Mouse (Mus musculus): Measurements from ENCODE around the gene Gpr179. TPM values are rescaled to one million over a fixed set of nuclear protein-coding genes. Genes with fewer than 3 reads are reported as not detected.
"Not testable (repeated sequence)": the region's sequence is repeated elsewhere in the genome, so short reads cannot be mapped to it uniquely, and the experiment has no call there.

The Gpr179 gene
- polyA plus RNA-seq, 1 experiment from 2014 or later, result 0.01 TPM

DNA sequence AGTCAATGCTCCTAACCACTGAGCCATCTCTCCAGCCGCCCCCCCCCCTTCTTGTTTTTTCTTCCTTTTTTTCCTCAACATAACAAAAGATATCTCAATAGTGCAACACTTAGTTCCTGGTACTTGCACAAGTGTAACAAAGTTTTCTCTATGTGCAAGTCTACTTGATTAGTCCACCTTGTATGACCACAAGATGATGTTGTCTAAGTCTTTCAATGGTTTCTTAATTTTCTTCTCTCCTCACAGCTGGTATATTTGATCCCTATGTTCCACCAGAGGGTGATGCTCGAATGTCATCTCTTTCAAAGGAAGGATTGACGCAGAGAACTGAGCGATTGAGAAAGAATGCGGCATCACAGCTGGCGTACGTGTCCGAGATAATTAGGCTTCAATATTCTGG lies 30.7 kb downstream of the Gpr179 start:
- no peak overlapping the region for H3K27ac ChIP-seq
- peaks cover 10% of the 10 kb centered on the region; the same call in 1 of the 2 replicates for H3K79me2 ChIP-seq (ENCODE audit: inconsistent target)
- no peak overlapping the region for H3K4me3 ChIP-seq (ENCODE audit: inconsistent target)
- peaks cover 26% of the 10 kb centered on the region for H3K36me3 ChIP-seq (ENCODE audit: inconsistent target)
- WGBS (ENCODE audit: missing documents), result 95% methylated on average over 7 of the region's 8 CpGs

- peak within 1 kb of the TSS; percentile 83 for H3K27ac ChIP-seq
- peak within 1 kb of the TSS; percentile 72 for H3K4me3 ChIP-seq (ENCODE audit: inconsistent target)
- WGBS (ENCODE audit: missing documents), result under 1% methylated on average over 50 of the region's 50 CpGs
- H3K36me3 ChIP-seq (ENCODE audit: inconsistent target), result no peaks in the 10 kb centered on the region
- H3K79me2 ChIP-seq (ENCODE audit: inconsistent target), result peaks cover 13% of the 10 kb centered on the region; the same call in 1 of the 2 replicates
Observed at GRCm38 (mm10) chr11:97315504-97316503, 36.1 kb downstream of the Gpr179 start, which contains the start of gene Mrpl45. TSS of gene Mrpl45 (plus strand) at chr11:97315716.

DNA sequence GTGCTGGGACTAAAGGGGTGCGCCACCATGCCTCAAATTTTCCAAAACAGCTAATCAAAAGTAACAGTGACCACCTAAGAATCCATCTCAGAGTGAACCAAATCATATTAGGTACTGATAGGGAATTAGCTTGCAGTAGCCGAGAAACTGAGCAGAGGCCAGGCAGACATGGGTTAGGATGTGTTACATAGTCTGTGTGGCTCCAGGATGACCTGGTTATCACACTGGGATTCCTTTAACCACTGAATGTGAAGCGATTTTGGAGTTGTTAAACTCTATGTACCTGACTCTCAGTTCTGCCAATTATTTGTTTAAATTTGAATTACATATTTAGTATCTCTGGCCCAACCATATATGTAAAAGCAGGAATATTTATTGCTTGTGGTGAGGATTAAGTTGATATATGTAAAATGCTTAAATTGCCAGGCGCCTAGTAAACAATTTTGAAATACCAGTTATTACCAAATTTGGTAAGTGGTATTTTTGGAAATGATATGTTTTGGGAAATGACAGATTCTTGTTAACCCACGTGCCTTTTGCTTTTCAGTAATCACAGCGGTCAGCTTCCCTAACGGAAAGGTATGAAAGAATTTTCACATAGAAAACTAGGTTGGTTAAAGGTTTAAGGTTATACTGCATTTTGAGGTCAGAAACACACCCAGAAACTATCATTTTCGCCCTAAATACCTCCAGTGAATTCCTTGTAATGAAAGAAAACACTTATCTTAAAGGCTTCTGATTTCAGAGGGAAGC lies 37.0 kb downstream of the Gpr179 start:
- peaks cover 13% of the 10 kb centered on the region; the same call in 1 of the 2 replicates for H3K79me2 ChIP-seq (ENCODE audit: inconsistent target)
- H3K36me3 ChIP-seq (ENCODE audit: inconsistent target), result no peaks in the 10 kb centered on the region
- H3K4me3 ChIP-seq (ENCODE audit: inconsistent target), result peak overlapping the region; percentile 14; the same call in 1 of the 2 replicates
- H3K27ac ChIP-seq, result peak overlapping the region; percentile 83
- WGBS (ENCODE audit: missing documents), result 33% methylated on average over 8 of the region's 8 CpGs

GRCm38 (mm10) chr11:97314110-97314509 lies 37.8 kb downstream of the Gpr179 start:
- WGBS (ENCODE audit: missing documents), result 100% methylated on average over 1 of the region's 3 CpGs
- Histone ChIP-seq H3K4me3 (ENCODE audit: inconsistent target) (no peak overlapping the region), H3K79me2 (ENCODE audit: inconsistent target) (peaks cover 13% of the 10 kb centered on the region; the same call in 1 of the 2 replicates), H3K27ac (no peak overlapping the region), H3K36me3 (ENCODE audit: inconsistent target) (no peaks in the 10 kb centered on the region)

GRCm38 (mm10) chr11:97312871-97313270 lies 39.0 kb downstream of the Gpr179 start:
- H3K4me3 ChIP-seq (ENCODE audit: inconsistent target), result not testable (repeated sequence)
- WGBS (ENCODE audit: missing documents), result 92% methylated on average over 1 of the region's 1 CpGs

DNA sequence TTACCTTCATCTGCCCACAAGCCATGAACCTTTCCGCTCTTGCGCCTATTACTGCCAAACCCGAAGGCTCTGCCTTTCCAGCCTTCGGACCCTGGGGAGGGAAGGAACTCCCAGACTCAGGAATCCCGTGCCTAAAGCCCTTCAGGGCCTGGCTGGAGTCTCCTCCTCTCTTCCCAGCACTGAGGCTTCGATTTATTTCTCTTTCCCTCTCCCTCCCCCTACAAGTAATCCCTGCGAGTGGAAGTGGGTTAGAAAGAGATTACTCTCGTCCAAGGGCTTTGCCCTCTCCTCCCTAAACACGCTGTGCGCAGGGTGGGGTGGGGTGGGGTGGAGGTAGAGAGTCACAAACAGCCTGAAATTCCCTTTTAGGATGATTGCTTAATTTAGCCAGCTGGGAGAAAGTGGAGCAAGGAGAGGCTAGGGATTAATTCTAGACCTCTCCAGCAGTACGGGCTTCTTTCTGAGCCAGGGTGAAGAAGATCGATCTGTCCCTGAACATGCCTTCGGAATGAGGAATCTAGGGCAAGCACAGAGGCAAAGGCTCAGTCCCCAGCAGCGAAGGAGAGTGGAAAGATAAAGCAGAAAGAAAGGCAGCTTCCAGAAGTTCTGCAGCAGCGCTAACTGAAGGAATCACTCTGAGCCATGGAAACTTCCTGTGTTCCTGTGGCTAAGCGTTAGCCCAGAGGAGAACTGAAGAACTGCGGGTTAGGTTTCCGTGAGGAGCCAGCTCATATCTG lies 40.8 kb downstream of the Gpr179 start:
- WGBS (ENCODE audit: missing documents), result 12% methylated on average over 18 of the region's 18 CpGs
- Histone ChIP-seq H3K4me3 (ENCODE audit: inconsistent target) (no peak overlapping the region), H3K36me3 (ENCODE audit: inconsistent target) (no peaks in the 10 kb centered on the region), H3K27ac (peak overlapping the region; percentile 99), H3K79me2 (ENCODE audit: inconsistent target) (peaks cover 1% of the 10 kb centered on the region; the same call in 1 of the 2 replicates)

More at GRCm38 (mm10) chr11:97312871-97313270, 39.0 kb downstream of the Gpr179 start:
- peaks cover 13% of the 10 kb centered on the region; the same call in 1 of the 2 replicates for H3K79me2 ChIP-seq (ENCODE audit: inconsistent target)
- H3K36me3 ChIP-seq (ENCODE audit: inconsistent target); H3K27ac ChIP-seq: not testable (repeated sequence)

DNA sequence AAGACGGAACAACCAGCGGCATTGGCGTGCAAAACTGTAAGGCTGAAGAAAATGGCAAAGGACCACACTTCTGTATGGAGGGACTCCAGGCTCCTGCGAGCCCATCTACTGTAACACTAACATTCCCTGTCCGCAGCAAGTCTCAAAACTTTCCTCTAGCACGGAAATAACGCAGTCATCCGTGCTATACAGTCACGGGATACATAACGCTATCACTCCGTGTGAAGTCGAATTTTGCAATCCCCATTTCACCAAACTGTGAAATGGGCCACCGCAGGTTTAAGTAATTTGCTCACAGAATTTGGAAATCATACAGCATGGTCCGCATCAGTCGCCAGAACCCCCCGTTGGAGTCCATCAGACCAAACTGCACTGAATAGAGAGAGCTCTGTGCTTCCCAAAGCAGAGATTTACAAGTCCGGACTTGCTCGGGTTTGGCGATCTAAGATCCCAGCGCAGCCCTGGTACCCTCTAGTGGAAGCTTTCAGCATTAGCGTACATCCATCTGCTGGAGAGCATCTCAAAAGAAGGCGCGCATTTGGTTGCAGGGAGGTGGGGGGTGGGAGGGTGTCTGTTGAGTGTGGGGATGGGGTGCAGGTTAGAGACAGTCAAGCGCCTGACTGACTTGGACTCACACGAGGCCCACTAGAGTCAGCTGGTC lies 41.8 kb downstream of the Gpr179 start:
- Histone ChIP-seq H3K79me2 (ENCODE audit: inconsistent target) (no peaks in the 10 kb centered on the region), H3K27ac (peak overlapping the region; percentile 99), H3K4me3 (ENCODE audit: inconsistent target) (peak overlapping the region; percentile 51), H3K36me3 (ENCODE audit: inconsistent target) (no peaks in the 10 kb centered on the region)
- under 1% methylated on average over 23 of the region's 25 CpGs for whole genome bisulfite sequencing (ENCODE audit: missing documents)

GRCm38 (mm10) chr11:97309451-97309836 lies 42.4 kb downstream of the Gpr179 start:
- WGBS (ENCODE audit: missing documents), result 2% methylated on average over 9 of the region's 9 CpGs
- no peaks in the 10 kb centered on the region for H3K79me2 ChIP-seq (ENCODE audit: inconsistent target)
- H3K36me3 ChIP-seq (ENCODE audit: inconsistent target), result no peaks in the 10 kb centered on the region
- peak overlapping the region; percentile 99 for H3K27ac ChIP-seq
- H3K4me3 ChIP-seq (ENCODE audit: inconsistent target), result peak overlapping the region; percentile 51

- no peaks in the 10 kb centered on the region for H3K36me3 ChIP-seq (ENCODE audit: inconsistent target)
- 11% methylated on average over 2 of the region's 3 CpGs for WGBS (ENCODE audit: missing documents)
- peak overlapping the region; percentile 99 for H3K27ac ChIP-seq
- H3K4me3 ChIP-seq (ENCODE audit: inconsistent target), result peak overlapping the region; percentile 51
- no peaks in the 10 kb centered on the region for H3K79me2 ChIP-seq (ENCODE audit: inconsistent target)
Observed at GRCm38 (mm10) chr11:97308806-97309450, 42.9 kb downstream of the Gpr179 start.

- WGBS (ENCODE audit: missing documents), result 96% methylated on average over 11 of the region's 11 CpGs
- H3K36me3 ChIP-seq (ENCODE audit: inconsistent target), result no peaks in the 10 kb centered on the region
- no peak overlapping the region for H3K27ac ChIP-seq
- H3K79me2 ChIP-seq (ENCODE audit: inconsistent target), result no peaks in the 10 kb centered on the region
- H3K4me3 ChIP-seq (ENCODE audit: inconsistent target), result no peak overlapping the region
Observed at GRCm38 (mm10) chr11:97307294-97308069, 44.4 kb downstream of the Gpr179 start.

GRCm38 (mm10) chr11:97304631-97305030 lies 47.2 kb downstream of the Gpr179 start:
- Histone ChIP-seq H3K79me2 (ENCODE audit: inconsistent target) (no peaks in the 10 kb centered on the region), H3K27ac (no peak overlapping the region), H3K36me3 (ENCODE audit: inconsistent target) (no peaks in the 10 kb centered on the region), H3K4me3 (ENCODE audit: inconsistent target) (no peak overlapping the region)
- 95% methylated on average over 5 of the region's 5 CpGs for WGBS (ENCODE audit: missing documents)

- 85% methylated on average over 7 of the region's 7 CpGs for WGBS (ENCODE audit: missing documents)
- no peaks in the 10 kb centered on the region for H3K79me2 ChIP-seq (ENCODE audit: inconsistent target)
- H3K36me3 ChIP-seq (ENCODE audit: inconsistent target), result no peaks in the 10 kb centered on the region
Observed at GRCm38 (mm10) chr11:97302231-97302781, 49.6 kb downstream of the Gpr179 start.

More at GRCm38 (mm10) chr11:97302231-97302781, 49.6 kb downstream of the Gpr179 start:
- Histone ChIP-seq H3K27ac (no peak overlapping the region), H3K4me3 (ENCODE audit: inconsistent target) (no peak overlapping the region)

All from macrophage (primary cell).